Mouse (Mus musculus): ENCODE data around the gene Gpr37l1.
"Not testable (repeated sequence)": the region's sequence is repeated elsewhere in the genome, so short reads cannot be mapped to it uniquely, and the experiment has no call there.

The Gpr37l1 gene

DNA sequence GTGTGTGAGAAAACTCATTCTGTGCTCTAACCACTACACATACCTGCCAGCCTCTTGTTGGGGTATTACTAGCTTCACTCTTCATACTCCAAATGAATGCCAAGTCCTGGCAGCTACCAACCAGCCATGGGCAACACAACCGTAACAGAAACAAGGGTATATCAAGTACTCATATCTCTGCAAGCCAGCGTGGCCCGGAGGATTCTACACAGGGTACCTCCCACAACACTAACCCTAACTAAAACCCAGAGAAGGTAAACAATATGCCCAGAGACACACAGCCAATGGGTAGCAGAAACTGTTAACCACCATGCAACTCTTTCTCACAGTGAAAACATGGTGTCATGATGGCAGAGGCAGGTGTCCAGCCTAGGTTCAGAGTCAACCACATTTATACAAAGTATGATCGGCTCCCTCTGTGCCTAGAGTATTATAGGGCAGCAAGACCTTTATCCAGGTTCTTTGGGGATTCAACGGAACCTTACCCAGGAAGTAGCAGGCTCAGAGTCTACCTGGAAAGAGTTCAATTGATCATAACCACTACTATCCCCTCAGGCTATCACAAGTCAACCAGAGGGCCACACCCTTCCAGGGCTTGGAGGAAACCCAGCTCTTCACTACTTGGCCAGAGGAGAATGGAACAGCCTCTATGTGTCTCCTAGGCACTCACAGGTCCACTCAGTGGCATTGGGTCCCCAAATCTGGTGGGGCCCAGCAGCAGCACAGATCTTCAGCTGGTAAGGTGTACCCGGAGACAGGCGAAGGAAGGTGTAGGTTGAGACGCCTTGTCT, 42.7 kb downstream of the Gpr37l1 start:
- in situ Hi-C loops (cut with MseI, MboI): no loop called here

DNA sequence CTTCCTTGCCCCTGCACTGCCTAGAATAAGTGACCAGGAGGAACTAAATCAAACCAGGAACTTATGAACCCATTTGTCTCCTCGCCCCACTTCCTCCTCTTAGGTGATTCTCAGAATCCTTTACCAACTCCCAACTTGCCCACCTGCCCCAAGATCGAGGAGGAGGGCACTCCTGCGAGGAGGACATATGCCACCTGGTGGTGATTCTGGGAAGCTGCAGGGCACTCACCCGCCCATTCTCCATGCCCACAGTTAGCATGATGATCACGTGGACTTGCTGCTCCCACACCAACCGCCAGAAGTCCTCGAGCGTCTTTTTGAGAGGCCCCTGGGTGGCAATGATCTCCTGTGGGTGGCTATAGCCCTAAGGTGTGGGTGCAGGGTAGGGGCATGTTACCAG, 54.8 kb downstream of the Gpr37l1 start:
- in situ Hi-C loops (cut with MseI, MboI): no loop called here

DNA sequence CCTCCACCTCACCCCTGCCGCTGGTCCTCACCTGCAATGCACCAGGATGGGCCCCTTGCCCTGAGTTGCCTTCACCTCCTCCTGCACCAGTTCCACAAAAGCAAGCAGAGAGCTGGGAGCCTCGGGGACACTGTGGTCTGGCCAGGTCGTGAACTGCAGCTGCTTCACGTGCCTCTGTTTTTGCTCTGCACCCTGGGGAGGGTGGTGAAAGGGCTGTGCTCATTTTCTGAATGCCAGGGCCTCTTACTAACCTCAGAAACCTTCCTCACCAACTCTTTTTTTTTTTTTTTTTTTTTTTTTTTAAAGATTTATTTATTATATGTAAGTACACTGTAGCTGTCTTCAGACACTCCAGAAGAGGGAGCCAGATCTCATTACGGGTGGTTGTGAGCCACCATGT, 56.2 kb downstream of the Gpr37l1 start:
- in situ Hi-C loops (cut with MseI, MboI): not testable (repeated sequence)
